Mouse (Mus musculus) midbrain, embryonic 10.5 days (tissue): Measurements from ENCODE around the gene Unc5b. TPM values are rescaled to one million over a fixed set of nuclear protein-coding genes. Genes with fewer than 3 reads are reported as not detected.

Experiments used
- DNase-seq: peaks from one replicate; pipeline ENCODE4 v3.0.0-alpha.2; 2017; ENCODE audit warnings: low spot score
- H3K27ac ChIP-seq: fragments of 300-500 bp; sonication (generic); replicated peaks from 2 replicates; pipeline ENCODE4 v1.5.1; 2016; ENCODE audit warnings: mild to moderate bottlenecking
- H3K27me3 ChIP-seq: fragments of 300-500 bp; sonication (generic); 2 replicates; pipeline ENCODE4 v1.6.1; 2016; ENCODE audit warnings: low read depth, mild to moderate bottlenecking; ENCODE audit not compliant: poor library complexity, severe bottlenecking
- H3K36me3 ChIP-seq: fragments of 300-500 bp; sonication (generic); 2 replicates; pipeline ENCODE4 v1.6.1; 2016; ENCODE audit warnings: mild to moderate bottlenecking, moderate library complexity
- H3K4me1 ChIP-seq: fragments of 300-500 bp; sonication (generic); 2 replicates; pipeline ENCODE4 v1.6.1; 2016
- H3K4me3 ChIP-seq: fragments of 300-500 bp; sonication (generic); 2 replicates; pipeline ENCODE4 v1.5.1; 2016; ENCODE audit warnings: mild to moderate bottlenecking, moderate library complexity
- H3K9me3 ChIP-seq: fragments of 300-500 bp; sonication (generic); replicated peaks from 2 replicates; pipeline ENCODE4 v1.6.1; 2016; ENCODE audit warnings: mild to moderate bottlenecking
- WGBS: fragments of 180-500 bp; shearing (Covaris S2); methylation state at CpG from one replicate; pipeline ENCODE4 v1.1.7; 2016; 5-methylcytosine and 5-hydroxymethylcytosine counted together
- polyA plus RNA-seq: library from polyadenylated mRNA; unstranded; fragments of >200 nt; fragmentation: Nextera tagmentation; extraction: Ambion mirVana; gene quantifications from 2 replicates; pipeline ENCODE4 v1.2.1, GENCODE M21; 2016

Unc5b gene
- polyA plus RNA-seq, 1 experiment from 2014 or later: 2.7 TPM

DNA sequence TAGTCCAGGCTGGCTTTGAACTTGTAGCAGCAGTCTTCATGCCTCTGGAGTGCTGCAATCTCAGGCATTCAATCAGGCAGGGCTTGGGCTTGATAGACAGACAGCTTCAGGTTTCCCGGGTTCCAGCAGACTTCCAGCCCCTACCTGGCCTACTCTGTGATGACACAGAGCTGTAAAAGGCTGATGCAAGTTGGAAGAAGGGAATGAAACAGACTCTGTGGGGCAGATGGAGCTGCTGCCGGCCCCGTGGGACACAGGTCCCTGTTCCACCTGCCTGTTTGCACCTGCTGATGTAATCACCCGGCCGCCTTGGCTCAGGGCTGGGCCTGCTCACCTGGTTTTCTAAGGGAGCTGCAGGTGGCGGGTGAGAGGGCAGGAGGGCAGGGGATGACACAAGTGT lies 40.5 kb downstream of the Unc5b start:
- Histone ChIP-seq H3K27ac (no peak overlapping the region), H3K4me1 (peaks cover 49% of the 10 kb centered on the region), H3K27me3 (peaks cover 44% of the 10 kb centered on the region), H3K36me3 (no peaks in the 10 kb centered on the region), H3K9me3 (no peaks in the 10 kb centered on the region), H3K4me3 (no peak overlapping the region)
- WGBS: 91% methylated on average over 6 of the region's 6 CpGs
- no peak for DNase-seq

DNA sequence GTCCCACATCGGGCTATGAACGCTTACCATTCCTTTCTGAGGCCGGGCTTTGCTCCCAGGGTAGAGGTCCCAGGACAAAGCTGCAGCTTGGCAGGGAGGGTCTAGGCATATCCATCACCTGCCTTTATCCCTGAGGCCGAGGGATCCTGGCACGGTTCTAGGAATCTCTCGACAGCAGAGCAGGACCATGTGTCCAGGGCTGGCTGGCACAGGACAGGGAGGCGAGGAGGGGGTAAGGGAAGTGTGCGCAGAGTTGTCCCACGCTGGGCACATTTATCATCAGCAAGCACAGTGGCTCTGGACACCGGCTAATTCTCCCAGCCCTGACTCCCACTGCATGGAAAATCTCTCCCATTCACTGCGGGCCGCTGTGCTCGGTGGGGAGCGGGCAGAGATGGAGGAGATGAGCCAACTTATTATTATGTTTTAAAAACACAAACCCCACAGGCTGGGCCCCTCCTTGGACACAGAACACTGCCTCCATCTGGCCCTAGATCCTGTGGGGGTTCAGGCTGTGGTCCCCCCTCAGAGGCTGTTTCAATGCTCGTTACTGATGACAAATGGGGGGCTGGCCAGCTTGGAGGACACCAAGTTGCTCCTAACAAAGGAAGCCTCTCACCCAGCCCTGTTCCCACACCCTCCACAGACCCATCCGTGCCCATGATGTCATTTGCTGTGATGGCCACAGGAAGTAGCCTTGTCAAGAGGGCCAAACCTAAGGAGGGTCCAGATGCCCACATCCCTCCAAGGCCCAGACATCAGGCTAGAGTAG lies 43.9 kb downstream of the Unc5b start:
- WGBS: 86% methylated on average over 16 of the region's 16 CpGs
- no peak for DNase-seq
- H3K4me3 ChIP-seq: no peak overlapping the region
- peaks cover 27% of the 10 kb centered on the region for H3K4me1 ChIP-seq
- peaks cover 14% of the 10 kb centered on the region for H3K27me3 ChIP-seq
- no peaks in the 10 kb centered on the region for H3K36me3 ChIP-seq
- no peaks in the 10 kb centered on the region for H3K9me3 ChIP-seq
- H3K27ac ChIP-seq: peak overlapping the region; percentile 33; the same call in 1 of the 2 replicates

DNA sequence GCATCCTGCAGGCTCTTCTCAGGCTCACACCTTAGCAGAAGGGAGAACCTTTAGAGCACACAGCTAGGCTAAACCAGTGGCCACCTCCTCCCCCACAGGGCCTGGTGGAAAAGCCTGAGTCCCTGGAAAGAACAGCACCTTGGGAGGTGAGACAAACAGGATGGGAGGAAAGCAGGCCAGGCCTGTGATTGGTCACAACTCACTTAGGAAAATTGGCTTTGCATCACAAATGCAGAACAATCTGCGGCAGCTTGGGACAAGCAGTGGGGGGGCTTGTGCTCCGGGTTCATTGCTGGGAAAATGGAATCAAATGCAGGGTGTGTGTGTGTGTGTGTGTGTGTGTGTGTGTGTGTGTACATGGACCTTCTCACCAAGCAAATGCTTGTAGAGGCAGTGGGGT lies 47.8 kb downstream of the Unc5b start:
- WGBS: 37% methylated on average over 2 of the region's 2 CpGs
- Histone ChIP-seq H3K36me3 (no peaks in the 10 kb centered on the region), H3K4me3 (no peak overlapping the region), H3K27me3 (peaks cover 27% of the 10 kb centered on the region), H3K9me3 (no peaks in the 10 kb centered on the region), H3K4me1 (peaks cover 25% of the 10 kb centered on the region), H3K27ac (no peak overlapping the region)
- DNase-seq: no peak

DNA sequence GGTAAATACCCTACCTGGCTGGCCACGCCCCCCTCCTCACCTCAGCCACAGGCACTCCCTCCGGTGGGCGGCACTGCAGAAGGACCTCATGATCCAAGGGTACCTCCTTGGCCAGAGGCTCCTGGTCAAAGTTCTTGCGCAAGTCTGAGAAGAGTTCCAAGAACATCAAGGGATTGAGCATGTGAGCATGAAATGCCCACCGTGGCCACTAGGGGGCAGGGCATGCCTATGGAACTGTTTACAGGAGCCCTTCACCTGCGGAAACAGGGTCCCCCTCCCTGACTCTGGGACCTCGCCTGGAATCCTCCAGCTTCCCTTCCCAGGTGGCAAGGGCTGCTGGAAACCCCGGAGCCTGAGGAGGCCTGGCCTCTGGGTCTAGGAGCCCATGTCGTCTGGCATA lies 51.8 kb downstream of the Unc5b start:
- no peaks in the 10 kb centered on the region for H3K9me3 ChIP-seq
- no peak overlapping the region for H3K27ac ChIP-seq
- peaks cover 4% of the 10 kb centered on the region; the same call in 1 of the 2 replicates for H3K36me3 ChIP-seq
- no peak overlapping the region for H3K4me3 ChIP-seq
- DNase-seq: peak; percentile 80
- peaks cover 36% of the 10 kb centered on the region for H3K27me3 ChIP-seq
- peaks cover 15% of the 10 kb centered on the region for H3K4me1 ChIP-seq
- 9% methylated on average over 9 of the region's 9 CpGs for WGBS

DNA sequence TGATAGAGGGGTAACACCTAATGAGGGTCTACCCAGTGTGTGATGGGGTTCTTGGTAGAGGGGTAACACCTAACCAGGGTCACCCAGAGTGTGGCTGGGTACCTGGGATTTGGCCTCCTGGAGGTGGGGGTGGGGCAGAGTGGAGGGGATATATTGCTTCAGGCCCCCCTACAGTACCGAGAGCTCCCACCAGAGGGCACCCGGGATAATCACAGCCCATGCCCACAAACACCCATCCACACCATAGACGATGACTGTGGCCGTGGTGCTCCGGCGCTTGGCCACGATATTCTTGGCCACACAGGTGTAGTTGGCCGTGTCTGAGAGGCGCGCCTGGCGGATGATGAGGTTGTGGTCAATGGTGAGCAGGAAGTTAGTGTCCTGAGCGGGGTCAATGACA lies 52.8 kb downstream of the Unc5b start:
- Histone ChIP-seq H3K4me3 (no peak overlapping the region), H3K27me3 (peaks cover 36% of the 10 kb centered on the region), H3K36me3 (peaks cover 11% of the 10 kb centered on the region; the same call in 1 of the 2 replicates), H3K4me1 (peaks cover 11% of the 10 kb centered on the region), H3K27ac (no peak overlapping the region), H3K9me3 (no peaks in the 10 kb centered on the region)
- DNase-seq: peak; percentile 62
- WGBS: 72% methylated on average over 12 of the region's 12 CpGs

DNA sequence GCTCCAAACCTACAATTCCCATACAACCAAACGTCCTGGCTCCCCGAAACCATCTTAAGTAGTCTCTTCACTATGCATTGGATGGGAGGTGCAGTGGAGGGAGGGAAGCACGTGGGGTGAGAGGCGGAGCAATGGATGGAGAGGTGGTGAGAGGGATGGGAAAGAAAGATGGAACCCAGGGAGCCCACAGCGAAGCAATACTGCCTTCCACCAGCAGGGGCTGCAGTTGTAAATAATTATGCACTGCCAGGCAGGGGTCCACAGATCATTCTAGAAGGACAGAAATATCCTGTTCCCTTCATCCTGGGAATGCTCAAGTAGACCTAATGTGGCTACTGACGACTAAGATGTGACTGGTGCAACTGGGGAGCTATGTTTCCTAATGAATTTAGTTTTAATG lies 55.9 kb downstream of the Unc5b start:
- Histone ChIP-seq H3K36me3 (peaks cover 11% of the 10 kb centered on the region; the same call in 1 of the 2 replicates), H3K4me1 (peaks cover 8% of the 10 kb centered on the region; the same call in 1 of the 2 replicates), H3K9me3 (no peaks in the 10 kb centered on the region), H3K27ac (no peak overlapping the region), H3K27me3 (peaks cover 22% of the 10 kb centered on the region), H3K4me3 (no peak overlapping the region)
- WGBS: 78% methylated on average over 6 of the region's 6 CpGs
- DNase-seq: no peak

DNA sequence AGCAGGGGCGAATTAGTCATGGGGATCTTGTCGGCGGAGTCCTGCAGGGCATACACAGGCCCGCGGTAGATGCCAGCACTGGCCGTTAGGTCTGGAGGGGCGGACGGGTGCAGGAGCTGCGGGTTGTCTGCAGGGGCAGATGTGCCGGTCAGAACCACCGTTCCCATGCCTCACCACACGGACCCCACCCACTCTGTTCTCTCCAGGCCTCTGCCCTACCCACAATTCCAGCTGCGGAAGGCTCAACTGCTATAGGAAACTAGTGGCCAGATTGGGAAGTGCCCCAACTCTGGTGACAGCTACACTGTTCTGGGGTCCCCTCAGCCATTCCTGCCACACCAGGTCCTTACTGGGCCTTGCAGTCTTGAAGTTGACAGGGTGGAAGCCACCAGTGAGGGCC lies 56.8 kb downstream of the Unc5b start:
- no peaks in the 10 kb centered on the region for H3K9me3 ChIP-seq
- 92% methylated on average over 13 of the region's 13 CpGs for WGBS
- H3K27me3 ChIP-seq: peaks cover 15% of the 10 kb centered on the region; the same call in 1 of the 2 replicates
- peaks cover 3% of the 10 kb centered on the region; the same call in 1 of the 2 replicates for H3K4me1 ChIP-seq
- DNase-seq: no peak
- H3K27ac ChIP-seq: no peak overlapping the region
- H3K4me3 ChIP-seq: no peak overlapping the region
- peaks cover 11% of the 10 kb centered on the region; the same call in 1 of the 2 replicates for H3K36me3 ChIP-seq

DNA sequence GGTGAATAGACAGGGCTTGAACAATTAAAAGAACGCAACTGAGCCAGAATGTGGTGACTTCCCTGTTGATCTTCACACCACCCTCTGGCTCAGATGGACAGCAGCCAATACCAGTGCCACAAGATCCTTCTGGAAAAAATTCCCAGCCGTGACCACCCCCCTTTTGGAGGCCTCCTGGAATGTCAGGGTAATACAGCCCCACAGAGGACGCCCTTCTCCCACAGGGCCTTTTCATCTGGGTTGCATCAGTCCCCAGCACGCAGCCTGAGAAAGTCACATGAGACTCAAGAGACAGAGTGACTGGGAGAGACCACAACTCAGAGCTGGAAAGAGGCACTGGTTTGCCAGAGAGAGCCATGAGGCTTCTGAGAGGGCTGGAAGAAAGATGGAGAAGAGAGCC lies 60.5 kb downstream of the Unc5b start:
- Histone ChIP-seq H3K4me1 (no peaks in the 10 kb centered on the region), H3K9me3 (no peaks in the 10 kb centered on the region), H3K36me3 (peaks cover 11% of the 10 kb centered on the region; the same call in 1 of the 2 replicates), H3K27ac (0 out of 2 replicates have a peak overlapping the region, but pooled peaks have one; percentile 3), H3K4me3 (no peak overlapping the region), H3K27me3 (no peaks in the 10 kb centered on the region)
- WGBS: 80% methylated on average over 4 of the region's 4 CpGs
- DNase-seq: no peak

DNA sequence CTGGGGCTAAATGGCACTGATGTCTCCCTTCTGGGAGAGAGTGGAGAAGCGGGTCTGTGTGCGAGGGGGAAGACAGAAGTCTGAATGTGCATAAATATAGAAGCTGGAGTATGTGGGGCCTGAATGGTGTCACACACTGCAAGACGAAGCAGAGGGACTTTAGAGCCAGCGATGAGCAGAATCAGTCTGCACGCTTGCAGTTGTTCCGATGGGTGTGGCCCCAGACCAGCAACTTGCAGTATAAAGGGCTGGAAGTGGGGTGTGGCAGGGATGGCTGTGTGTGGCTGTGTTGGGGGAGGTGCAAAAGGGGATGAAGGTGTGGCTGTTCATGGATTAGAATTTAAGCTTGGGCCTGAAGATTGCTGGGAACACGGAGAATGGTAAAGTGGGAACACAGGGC lies 62.8 kb downstream of the Unc5b start:
- no peaks in the 10 kb centered on the region for H3K36me3 ChIP-seq
- no peaks in the 10 kb centered on the region for H3K4me1 ChIP-seq

DNA sequence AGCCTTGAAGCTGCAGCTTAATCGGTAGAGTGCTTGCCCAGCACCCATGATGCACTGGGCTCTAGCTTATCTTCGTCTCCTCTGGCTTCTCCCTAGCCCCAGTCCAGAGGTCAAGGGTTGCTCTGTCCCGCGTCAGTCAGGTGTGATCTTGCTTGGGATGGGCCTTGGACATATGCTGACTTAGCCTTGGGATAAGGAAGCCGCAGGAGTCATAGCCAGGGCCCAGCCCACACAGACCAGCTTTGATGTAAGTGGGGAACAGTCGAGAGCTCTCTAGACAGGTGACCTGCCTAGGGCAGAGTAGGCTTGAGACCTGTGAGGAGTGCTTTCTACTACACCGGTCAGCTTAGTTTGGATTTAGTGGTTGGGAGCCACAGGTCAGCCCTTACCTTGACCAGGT lies 64.0 kb downstream of the Unc5b start:
- H3K9me3 ChIP-seq: no peaks in the 10 kb centered on the region
- no peaks in the 10 kb centered on the region for H3K4me1 ChIP-seq
- no peak overlapping the region for H3K27ac ChIP-seq
- no peak overlapping the region for H3K4me3 ChIP-seq
- no peak for DNase-seq
- H3K36me3 ChIP-seq: no peaks in the 10 kb centered on the region
- H3K27me3 ChIP-seq: no peaks in the 10 kb centered on the region
- 92% methylated on average over 7 of the region's 7 CpGs for WGBS

More for the DNA sequence above, 62.8 kb downstream of the Unc5b start:
- H3K27me3 ChIP-seq: no peaks in the 10 kb centered on the region
- DNase-seq: no peak
- H3K9me3 ChIP-seq: no peaks in the 10 kb centered on the region
- H3K27ac ChIP-seq: no peak overlapping the region
- H3K4me3 ChIP-seq: no peak overlapping the region
- 90% methylated on average over 7 of the region's 7 CpGs for WGBS

DNA sequence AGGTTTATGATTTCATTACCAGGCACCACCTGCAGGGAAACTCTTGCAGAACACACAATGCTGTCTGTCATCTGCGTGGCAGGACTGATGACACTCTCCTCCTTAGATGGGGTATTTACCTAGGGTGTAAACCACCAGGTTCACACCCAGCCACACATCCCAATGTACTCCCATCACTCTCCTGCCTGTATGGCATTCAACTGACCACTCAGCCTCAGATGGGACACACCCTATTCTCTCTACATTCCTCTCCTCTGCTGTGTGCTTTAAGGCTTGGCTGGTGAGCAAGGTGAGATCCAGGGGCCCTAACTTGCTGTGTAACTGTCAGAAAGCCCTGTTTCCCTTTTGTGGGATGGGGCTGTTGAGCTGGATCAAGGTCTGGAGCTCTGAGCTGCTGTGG lies 69.3 kb downstream of the Unc5b start:
- WGBS: 86% methylated on average over 1 of the region's 1 CpGs
- H3K27ac ChIP-seq: no peak overlapping the region
- no peaks in the 10 kb centered on the region for H3K36me3 ChIP-seq
- no peaks in the 10 kb centered on the region for H3K4me1 ChIP-seq
- 0 out of 2 replicates have a peak, but pooled peaks cover 7% of the 10 kb centered on the region for H3K9me3 ChIP-seq
- H3K4me3 ChIP-seq: no peak overlapping the region
- DNase-seq: no peak
- no peaks in the 10 kb centered on the region for H3K27me3 ChIP-seq

DNA sequence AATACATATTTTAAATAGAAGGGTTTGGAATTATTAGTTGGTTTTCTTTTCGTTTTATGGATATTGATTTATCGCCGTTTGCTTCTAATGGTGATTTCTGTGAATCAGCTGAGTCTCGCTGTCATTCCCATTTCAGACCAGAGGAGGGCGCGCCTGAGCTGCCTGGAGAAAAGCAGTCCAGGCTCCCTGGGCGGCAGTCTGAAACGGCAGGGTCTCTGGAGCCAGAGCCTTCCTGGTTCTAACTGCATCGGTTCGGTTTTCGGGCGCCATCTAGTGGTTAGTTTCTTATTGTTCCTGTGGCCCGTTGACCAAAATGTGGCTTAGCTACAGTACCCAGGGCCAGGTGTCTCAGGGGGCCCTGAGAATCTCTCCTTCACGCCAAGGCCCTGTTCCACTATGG lies 71.0 kb downstream of the Unc5b start:
- Histone ChIP-seq H3K4me1 (no peaks in the 10 kb centered on the region), H3K4me3 (no peak overlapping the region), H3K9me3 (0 out of 2 replicates have a peak, but pooled peaks cover 7% of the 10 kb centered on the region), H3K27ac (no peak overlapping the region), H3K27me3 (no peaks in the 10 kb centered on the region), H3K36me3 (no peaks in the 10 kb centered on the region)
- 6% methylated on average over 14 of the region's 14 CpGs for WGBS
- DNase-seq: peak; percentile 90

DNA sequence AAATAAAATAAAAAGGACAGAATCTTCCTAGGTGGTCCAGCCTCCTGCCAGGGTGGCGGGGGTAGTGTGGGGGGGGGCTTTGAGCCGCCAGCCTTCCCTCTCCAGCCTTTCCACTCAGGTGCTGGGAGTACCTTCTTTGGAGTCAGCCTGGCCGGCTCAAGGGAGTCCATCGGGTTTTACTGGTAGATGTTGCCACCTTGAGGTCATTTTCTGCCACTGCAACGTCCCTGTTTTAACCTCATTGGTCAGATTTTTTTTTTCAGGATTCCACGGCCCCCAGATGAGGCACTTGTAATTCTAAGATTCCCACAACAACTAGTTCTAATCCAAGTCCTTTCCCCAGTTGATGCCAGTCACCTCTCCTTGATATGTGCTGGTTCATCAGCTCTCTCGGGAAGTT lies 74.4 kb downstream of the Unc5b start:
- H3K4me3 ChIP-seq: no peak overlapping the region
- H3K4me1 ChIP-seq: peaks cover 13% of the 10 kb centered on the region
- no peaks in the 10 kb centered on the region for H3K27me3 ChIP-seq
- H3K9me3 ChIP-seq: 0 out of 2 replicates have a peak, but pooled peaks cover 7% of the 10 kb centered on the region
- no peaks in the 10 kb centered on the region for H3K36me3 ChIP-seq
- peak; percentile 58 for DNase-seq
- WGBS: 9% methylated on average over 7 of the region's 7 CpGs
- H3K27ac ChIP-seq: no peak overlapping the region
